Mouse (Mus musculus) retina, adult 2 months (tissue): ENCODE measurements at regions not wholly inside any gene's neighbourhood (a gene's known extent, or its start where the extent isn't known, plus 50 kb on each side); places are given as distances from the start of the nearest gene placed in this dataset.
"Not testable (repeated sequence)": the region's sequence is repeated elsewhere in the genome, so short reads cannot be mapped to it uniquely, and the experiment has no call there.

ENCODE experiments used
- DNase-seq: peaks from one replicate; pipeline ENCODE4 v3.0.0-alpha.2; 2012; ENCODE audit warnings: low read depth, low spot score

DNA sequence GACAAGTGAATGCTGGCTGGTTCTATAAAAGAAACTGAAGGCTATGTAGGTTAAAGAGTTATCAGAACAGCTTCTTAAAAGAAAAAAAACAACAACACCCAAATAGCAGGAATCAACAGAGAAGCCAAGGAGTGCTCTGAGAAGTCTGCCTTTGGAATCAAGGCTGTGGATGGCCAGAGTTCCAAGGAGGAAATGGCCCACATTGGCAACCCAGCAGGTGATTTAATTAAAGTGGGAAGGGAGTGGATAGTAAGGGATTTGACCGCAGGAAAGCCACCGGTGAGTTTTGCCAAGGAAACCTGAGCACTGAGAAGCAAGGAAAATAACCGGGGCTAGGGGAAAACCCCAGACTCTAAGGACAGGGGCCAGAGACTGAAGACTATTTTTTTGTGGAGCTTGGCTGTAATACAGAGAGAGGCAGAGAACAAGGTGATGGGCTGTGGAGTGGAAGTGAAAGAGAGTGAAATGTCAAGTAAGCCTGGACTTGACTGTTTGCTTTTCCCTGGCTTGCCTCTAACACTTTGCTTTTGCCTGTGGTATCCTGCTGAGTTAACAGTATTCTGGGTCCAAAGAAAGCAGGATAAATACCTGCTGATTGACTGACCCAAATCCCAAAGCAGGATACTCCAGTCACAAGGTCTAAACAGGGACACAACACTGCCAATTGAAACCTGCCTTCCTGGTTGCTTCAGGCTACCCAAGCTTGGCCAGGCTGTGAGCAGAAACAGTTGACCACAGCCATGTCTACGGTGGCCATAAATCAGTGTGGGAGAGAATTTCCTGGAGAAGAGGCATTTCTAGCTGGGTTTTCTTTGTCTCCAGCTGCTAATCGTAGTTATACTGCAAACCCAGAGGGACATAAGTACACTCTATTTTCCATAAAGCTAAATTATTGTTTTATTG, 125.9 kb downstream of the Arrdc3 start:
- no peak for DNase-seq

DNA sequence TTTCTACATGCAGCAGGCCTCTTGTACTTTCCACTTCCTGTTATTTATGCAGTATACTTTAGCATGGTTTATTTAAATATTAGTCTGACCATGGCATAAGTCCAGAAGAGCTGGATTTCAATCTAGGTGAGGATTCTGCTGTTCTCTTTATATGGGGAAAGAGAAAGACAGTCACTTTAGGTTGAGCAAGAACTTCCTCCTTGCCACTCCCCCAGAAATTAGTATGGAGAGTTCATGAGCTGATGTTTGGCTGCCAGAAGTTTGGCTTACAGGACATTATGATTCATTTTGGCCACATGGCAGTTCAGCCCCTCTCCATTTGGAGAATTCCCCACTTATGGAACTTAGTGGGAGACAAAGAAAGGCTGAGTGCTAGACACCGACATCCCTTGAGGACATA, 130.8 kb downstream of the Arrdc3 start:
- no peak for DNase-seq

DNA sequence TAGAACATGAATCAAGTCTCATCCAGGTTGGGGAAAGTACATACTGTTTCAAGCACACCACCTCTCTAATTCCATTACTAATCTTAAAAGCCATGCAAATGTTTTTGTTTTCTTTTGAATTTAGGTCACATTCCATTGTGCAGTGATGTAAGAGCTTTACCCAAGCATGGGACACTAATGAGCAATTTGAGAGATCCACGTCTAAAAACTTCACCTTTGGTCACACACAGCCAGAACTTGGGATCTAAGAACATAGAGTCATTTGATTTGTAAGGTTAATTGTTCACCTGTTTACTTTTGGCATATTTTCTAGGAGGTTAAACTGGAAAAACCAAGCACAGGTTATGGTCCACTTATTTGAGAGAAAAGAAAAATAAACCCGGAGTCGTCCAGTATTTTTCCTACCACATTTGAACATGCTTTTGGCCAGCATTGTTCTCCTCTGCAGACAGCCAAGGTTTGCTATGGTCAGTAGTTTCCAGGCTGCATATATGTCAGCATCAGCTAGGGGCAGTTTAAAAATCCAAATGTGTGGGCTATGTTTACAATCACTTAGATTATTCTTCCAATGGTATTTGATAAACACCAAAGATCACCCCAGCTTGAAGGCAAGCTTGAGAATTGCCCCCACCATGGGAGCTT, 137.0 kb downstream of the Arrdc3 start:
- DNase-seq: no peak

DNA sequence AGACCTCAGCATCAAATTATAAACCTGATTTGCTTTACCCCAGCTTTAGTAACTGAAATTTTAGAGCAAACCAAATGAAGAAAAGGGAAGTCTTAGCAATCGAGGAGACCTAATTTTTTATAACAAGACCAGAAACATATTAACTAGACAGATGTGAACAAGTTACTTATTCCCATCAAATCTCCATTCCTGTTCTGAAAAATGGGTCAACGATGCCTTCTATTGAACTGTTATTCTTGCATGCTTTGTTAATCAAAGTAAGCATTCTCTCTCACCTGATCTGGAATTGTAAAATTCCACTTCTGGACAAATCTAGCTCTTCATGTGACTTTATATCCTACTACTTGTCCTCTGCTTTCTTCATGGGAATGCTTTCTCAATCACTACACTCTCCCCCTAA, 137.6 kb downstream of the Arrdc3 start:
- no peak for DNase-seq

DNA sequence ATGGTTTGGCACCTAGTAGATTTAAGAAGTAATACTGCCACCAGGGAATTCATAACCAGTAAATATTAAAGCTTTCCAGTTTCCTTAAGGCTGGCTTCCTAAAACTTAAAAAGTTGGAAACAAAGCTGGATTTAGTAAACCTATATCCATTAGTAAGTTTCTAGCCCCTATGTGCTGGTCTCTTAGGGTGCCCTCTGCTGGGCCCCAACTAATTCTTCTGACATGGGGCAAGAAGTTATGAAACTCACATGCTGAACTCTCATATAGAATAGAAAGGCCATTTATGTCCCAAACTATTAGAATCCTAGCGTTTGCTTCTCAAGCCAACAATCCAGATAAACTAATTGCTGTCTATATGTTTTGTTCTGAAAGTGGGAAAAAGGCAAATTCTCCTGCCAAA, 139.2 kb downstream of the Arrdc3 start:
- no peak for DNase-seq

DNA sequence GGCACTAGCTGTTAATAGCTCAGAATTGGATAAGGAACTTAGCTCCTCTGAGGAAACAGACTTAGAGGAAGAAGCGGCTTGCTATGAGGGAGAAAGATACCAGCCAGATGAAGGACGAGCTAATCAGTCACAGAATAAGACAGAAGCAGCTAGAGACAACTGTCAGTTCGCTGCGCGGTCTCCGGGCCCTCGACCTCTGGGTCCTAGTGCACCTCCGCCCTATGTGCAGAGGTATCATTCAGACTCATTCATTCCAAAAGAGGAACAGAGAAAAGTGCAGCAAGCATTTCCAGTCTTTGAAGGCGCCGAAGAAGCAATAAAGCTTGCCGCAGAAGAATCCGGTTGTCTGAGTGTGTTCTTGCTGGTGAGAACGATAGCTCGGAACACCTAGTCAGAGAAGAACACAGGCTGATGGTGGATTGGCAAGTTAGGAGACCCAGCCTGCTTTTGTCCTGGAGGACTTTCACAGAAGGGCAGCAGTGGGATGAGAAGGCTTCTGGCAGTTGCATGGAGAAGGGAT, 142.1 kb downstream of the Arrdc3 start:
- not testable (repeated sequence) for DNase-seq

DNA sequence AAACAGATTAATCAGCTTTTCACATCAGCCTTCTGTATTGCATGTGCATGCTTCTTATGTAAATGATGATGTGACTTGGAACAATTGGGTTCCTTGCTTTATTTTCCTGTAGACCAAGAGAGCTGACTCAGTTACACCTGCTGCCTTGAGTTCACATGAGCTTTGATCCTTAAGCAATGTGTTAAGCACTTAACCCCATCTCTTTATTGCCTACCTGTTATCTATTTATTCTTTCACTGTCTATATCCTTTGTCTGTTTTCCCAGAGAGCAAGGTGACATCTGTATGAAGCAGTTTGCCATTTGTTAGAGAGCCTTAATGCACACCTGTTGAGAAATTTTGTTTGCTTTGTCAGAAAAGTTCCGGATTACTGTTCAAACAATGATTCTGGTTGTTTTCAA, 154.1 kb downstream of the Arrdc3 start:
- no peak for DNase-seq

DNA sequence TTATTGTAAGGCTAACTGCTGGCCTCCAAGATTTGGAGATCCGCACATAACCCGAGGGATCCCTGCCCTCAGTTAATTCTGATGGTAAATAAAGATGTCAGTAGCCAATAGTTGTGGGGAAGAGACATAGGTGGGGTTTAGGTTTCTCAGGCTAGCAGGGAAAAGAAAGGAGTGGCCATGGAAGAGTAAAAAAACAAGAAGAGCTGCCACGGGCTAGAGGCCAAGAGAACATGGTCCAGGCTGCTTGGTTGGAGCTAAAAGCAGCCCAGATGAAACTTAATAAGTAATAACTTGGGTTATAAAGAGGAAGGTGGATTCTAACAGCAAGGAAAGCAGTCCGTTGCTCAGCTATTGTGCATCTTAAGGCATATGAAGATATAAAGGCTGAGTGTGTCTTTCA, 155.6 kb downstream of the Arrdc3 start:
- no peak for DNase-seq

DNA sequence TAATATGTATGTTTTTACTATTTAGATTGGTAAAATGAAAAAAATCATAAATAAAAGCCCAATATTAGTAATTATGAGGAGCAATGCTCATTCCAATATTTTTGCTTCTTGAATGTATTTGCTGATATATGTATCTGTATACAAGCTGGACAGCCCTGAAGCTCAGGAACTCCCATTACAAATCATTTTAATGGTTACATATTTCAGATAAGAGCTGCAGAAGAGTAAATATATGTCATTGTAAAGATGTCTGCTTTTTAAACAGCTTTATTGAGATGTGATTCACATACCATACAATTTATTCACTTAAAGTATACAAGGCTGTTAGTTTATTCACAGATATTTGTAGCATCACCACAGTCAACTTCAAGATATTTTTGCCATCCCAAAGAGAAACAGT, 157.3 kb downstream of the Arrdc3 start:
- DNase-seq: no peak

DNA sequence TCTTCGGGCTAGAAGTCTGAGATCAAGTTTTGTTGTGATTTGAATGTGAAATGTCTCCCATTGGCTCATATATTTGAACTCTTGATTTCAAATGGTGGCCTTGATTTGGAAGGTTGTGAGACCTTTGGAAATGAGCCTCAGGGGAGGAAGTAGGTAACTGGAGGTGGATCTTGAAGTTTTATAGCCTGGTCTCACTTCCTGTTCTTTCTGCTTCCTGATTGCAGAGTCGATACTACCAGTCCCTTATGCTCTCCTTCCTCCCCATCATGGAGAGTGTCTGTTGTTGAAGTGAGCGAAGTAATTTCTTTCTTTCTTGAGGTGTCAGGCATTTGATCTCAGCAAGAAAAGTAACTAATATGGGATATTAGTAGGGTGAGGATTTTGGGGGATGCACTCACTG, 158.5 kb downstream of the Arrdc3 start:
- no peak for DNase-seq
